In genomic region chr16:22264232-22264961, GRCm38 (mm10) we compare ENCODE assay signal across 8 mouse cellular contexts. TPM values are rescaled to one million over a fixed set of nuclear protein-coding genes. Genes with fewer than 3 reads are reported as not detected.
DNase-seq lines count a peak whose midpoint lies in the region; ATAC-seq lines count a peak whose summit lies in the region.

No protein-coding gene starts in this region.

- H3K9me3 ChIP-seq in heart, embryonic 13.5 days = no peaks in the 10 kb centered on the region
- no peaks in the 10 kb centered on the region for H3K9me3 ChIP-seq in hindbrain, embryonic 11.5 days (ENCODE audit: control insufficient read depth, low read length)
- H3K9me3 ChIP-seq in midbrain, embryonic 16.5 days (replicated peaks; ENCODE audit: control insufficient read depth, low read length, poor library complexity, severe bottlenecking) = no peaks in the 10 kb centered on the region

- peak overlapping the region; percentile 99 for H3K4me3 ChIP-seq in heart, embryonic 13.5 days
- H3K4me3 ChIP-seq in hindbrain, embryonic 11.5 days (ENCODE audit: low read depth, low read length) = peak overlapping the region; percentile 96
- peak overlapping the region; percentile 78 for H3K4me3 ChIP-seq in midbrain, embryonic 16.5 days (ENCODE audit: low read depth, low read length)

- ATAC-seq in heart, embryonic 13.5 days (ENCODE audit: extremely low read depth, insufficient number of reproducible peaks, low FRiP score, low TSS enrichment) = no peak
- ATAC-seq in activated CD4-positive, CD25-positive, alpha-beta regulatory T cell, adult 4 months = peak; percentile 17
- peak; percentile 4; the same call in 1 of the 2 replicates for ATAC-seq in hindbrain, embryonic 11.5 days (ENCODE audit: low FRiP score)
- ATAC-seq in midbrain, embryonic 16.5 days = 0 out of 2 replicates have a peak, but pooled peaks have one; percentile 0

- no peaks in the 10 kb centered on the region for H3K36me3 ChIP-seq in heart, embryonic 13.5 days
- H3K36me3 ChIP-seq in hindbrain, embryonic 11.5 days (ENCODE audit: control insufficient read depth, insufficient read depth, low read length) = no peaks in the 10 kb centered on the region
- no peaks in the 10 kb centered on the region for H3K36me3 ChIP-seq in midbrain, embryonic 16.5 days (ENCODE audit: control insufficient read depth, insufficient read depth, low read length)

- peak overlapping the region; percentile 91 for H3K4me2 ChIP-seq in heart, embryonic 13.5 days
- peak overlapping the region; percentile 65 for H3K4me2 ChIP-seq in hindbrain, embryonic 11.5 days (replicated peaks; ENCODE audit: low read depth, low read length)
- peak overlapping the region; percentile 73 for H3K4me2 ChIP-seq in midbrain, embryonic 16.5 days (ENCODE audit: low read length)

- no peaks in the 10 kb centered on the region for H3K27me3 ChIP-seq in heart, embryonic 13.5 days (replicated peaks)
- no peaks in the 10 kb centered on the region for H3K27me3 ChIP-seq in hindbrain, embryonic 11.5 days (ENCODE audit: control insufficient read depth, insufficient read depth, low read length)
- no peaks in the 10 kb centered on the region for H3K27me3 ChIP-seq in midbrain, embryonic 16.5 days (ENCODE audit: control insufficient read depth, insufficient read depth, low read depth, low read length)

- intact Hi-C loops in heart, postnatal 25 days (cut with DNase I) = loop anchor here (2.0 to 5.0 kb wide), 2 partner anchors 102 to 174 kb away; partner anchors contain the start of genes Etv5 and Igf2bp2

- peaks cover 41% of the 10 kb centered on the region for H3K4me1 ChIP-seq in heart, embryonic 13.5 days
- 0 out of 2 replicates have a peak, but pooled peaks cover 2% of the 10 kb centered on the region for H3K4me1 ChIP-seq in hindbrain, embryonic 11.5 days (replicated peaks; ENCODE audit: control insufficient read depth, insufficient read depth, low read length)
- peaks cover 28% of the 10 kb centered on the region for H3K4me1 ChIP-seq in midbrain, embryonic 16.5 days (ENCODE audit: control insufficient read depth, insufficient read depth, low read length)

- H3K9ac ChIP-seq in heart, embryonic 13.5 days = peak overlapping the region; percentile 99
- peak overlapping the region; percentile 97 for H3K9ac ChIP-seq in hindbrain, embryonic 11.5 days (ENCODE audit: low read depth, low read length)
- peak overlapping the region; percentile 91 for H3K9ac ChIP-seq in midbrain, embryonic 16.5 days (ENCODE audit: low read depth, low read length)

- under 1% methylated on average over 16 of the region's 16 CpGs for WGBS in heart, embryonic 13.5 days
- 2% methylated on average over 16 of the region's 16 CpGs for WGBS in hindbrain, embryonic 11.5 days
- WGBS in midbrain, embryonic 16.5 days = 2% methylated on average over 16 of the region's 16 CpGs

- no peak for DNase-seq in heart, postnatal 25 days (ENCODE audit: low spot score)
- no peak for DNase-seq in hindbrain, embryonic 11.5 days (ENCODE audit: low spot score)
- peak; percentile 55 for DNase-seq in liver
- DNase-seq in gastrocnemius, adult 18-20 months (ENCODE audit: low spot score) = no peak
- no peak for DNase-seq in frontal cortex, adult 2 months (ENCODE audit: extremely low spot score in 1 of 2, low spot score in 1 of 2)

- H3K27ac ChIP-seq in heart, embryonic 13.5 days (replicated peaks) = peak overlapping the region; percentile 99
- H3K27ac ChIP-seq in hindbrain, embryonic 11.5 days (ENCODE audit: low read depth, low read length) = peak overlapping the region; percentile 95
- H3K27ac ChIP-seq in midbrain, embryonic 16.5 days (ENCODE audit: low read length) = peak overlapping the region; percentile 95

RNA-seq across cellular contexts. Expression of gene Tra2b, which starts 1.4 kb away (rescaled TPM):
- polyA plus RNA-seq in heart, embryonic 13.5 days (2015; fragmentation: Nextera tagmentation; extraction: Ambion mirVana) = 189 and 217 TPM in 2 replicates
- total RNA-seq in heart, postnatal 25 days (2021) = 10 to 100 TPM; 39.9 to 44.1 TPM
- polyA plus RNA-seq in activated CD4-positive, CD25-positive, alpha-beta regulatory T cell, adult 4 months (2017; shearing (Covaris generic)) = 100 to 1,000 TPM; 191 to 329 TPM
- 464 and 467 TPM in 2 replicates for polyA plus RNA-seq in hindbrain, embryonic 11.5 days (2014; fragmentation: Nextera tagmentation; extraction: Ambion mirVana)
- 240 and 274 TPM in 2 replicates for polyA plus RNA-seq in midbrain, embryonic 16.5 days (2015; fragmentation: Nextera tagmentation; extraction: Ambion mirVana)
- 10 to 100 TPM; 30.2 to 32.3 TPM for total RNA-seq in gastrocnemius, adult 18-20 months (2021)
- polyA plus RNA-seq in frontal cortex, adult 2 months (2012; rRNA removed) = 75.1 and 86.6 TPM in 2 replicates
